Mouse (Mus musculus): ENCODE results near the gene Unc119.

The Unc119 gene

DNA sequence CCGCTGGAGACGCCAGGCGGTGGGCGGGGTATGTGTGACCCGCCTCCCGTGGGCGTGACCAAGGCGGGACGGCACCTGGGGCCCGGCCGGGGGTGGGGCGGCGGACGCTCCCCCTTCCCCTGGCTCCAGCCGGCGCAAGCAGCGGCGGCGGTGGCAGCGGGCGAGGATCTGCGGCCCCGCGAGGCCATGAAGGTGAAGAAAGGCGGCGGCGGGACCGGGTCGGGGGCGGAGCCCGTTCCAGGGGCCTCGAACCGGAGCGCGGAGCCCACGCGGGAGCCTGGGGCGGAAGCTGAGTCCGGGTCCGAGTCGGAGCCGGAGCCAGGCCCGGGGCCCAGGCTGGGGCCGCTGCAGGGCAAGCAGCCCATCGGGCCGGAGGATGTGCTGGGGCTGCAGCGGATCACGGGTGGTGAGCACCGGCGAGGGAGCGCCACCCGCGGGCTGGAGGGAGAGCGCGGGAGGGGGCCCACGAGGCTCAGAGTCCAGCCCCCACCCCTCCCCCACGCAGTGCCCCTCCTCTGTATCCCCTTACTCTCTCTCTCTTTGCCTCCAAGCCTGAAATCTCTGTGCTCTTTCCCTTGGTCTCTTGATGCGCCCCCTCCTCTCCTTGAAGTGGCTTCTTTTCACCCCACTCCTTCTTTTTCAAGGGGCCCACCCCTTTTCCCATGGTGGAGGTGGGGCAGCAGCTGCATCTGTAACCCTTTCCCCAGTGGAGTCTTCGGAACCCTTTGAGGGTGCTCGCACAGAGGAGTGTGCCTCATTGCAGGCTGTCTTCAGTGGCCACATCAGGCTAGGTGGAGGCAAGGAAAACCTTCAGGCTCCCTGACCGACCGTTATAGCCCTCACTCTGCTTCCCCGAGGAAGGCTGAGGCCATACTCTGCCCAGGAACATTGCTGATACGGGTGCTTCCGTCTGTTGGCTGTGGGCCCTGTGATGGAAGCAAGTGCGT, at the start of gene Unc119:
Unc119 (plus strand) TSS at position 102 of the 947 bp plus-strand sequence.
- DNase-seq (ENCODE audit: low read depth), result peak; percentile 87

DNA sequence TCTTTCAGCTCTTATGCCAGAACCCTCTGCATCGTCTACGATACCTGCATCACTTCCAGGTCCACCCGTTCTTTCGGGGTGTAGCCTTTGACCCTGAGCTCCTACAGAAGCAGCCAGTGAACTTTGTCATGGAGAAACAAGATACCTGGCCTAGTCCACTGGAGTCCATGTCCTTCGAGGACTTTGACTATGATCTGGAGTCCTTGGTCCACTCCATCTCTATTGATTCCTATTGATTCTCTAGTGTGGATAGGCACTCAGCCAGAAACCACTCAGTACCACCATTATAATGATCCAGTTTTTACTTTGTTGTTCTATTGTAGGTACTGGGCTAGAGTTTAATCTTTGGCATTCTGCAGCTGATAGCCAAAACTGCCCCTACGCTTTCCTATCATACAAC, 48.7 kb upstream of the Unc119 start:
- no peak for DNase-seq (ENCODE audit: low read depth)

GRCm38 (mm10) chr11:78300917-78301316, 42.4 kb upstream of the Unc119 start:
- DNase-seq (ENCODE audit: low read depth), result no peak

GRCm38 (mm10) chr11:78301357-78302084, 41.8 kb upstream of the Unc119 start, which contains the start of gene Spag5:
Gene Spag5, plus strand, starts transcription at chr11:78301529.
- peak; percentile 93 for DNase-seq (ENCODE audit: low read depth)

GRCm38 (mm10) chr11:78305272-78305671, 38.0 kb upstream of the Unc119 start:
- DNase-seq (ENCODE audit: low read depth), result no peak

- DNase-seq (ENCODE audit: low read depth), result no peak
Measured at GRCm38 (mm10) chr11:78310861-78311511, 32.3 kb upstream of the Unc119 start.

DNA sequence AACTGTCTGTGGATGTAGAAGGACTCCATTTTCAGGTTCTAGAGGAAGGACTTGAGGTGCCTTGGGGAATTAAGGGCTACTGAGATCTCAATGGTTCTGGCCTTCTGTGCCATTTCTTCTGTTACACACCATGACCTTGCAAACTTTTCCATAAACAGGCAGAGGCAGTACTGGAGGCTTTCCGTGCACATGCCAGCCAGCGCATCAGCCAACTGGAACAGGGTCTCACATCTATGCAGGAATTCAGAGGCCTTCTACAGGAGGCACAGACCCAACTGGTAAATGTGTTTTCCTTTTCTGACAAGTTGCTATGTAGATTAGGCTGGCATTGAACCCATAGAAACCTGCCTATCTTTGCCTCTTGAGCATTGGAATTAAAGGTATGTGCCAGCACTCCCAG, 29.6 kb upstream of the Unc119 start:
- no peak for DNase-seq (ENCODE audit: low read depth)

DNA sequence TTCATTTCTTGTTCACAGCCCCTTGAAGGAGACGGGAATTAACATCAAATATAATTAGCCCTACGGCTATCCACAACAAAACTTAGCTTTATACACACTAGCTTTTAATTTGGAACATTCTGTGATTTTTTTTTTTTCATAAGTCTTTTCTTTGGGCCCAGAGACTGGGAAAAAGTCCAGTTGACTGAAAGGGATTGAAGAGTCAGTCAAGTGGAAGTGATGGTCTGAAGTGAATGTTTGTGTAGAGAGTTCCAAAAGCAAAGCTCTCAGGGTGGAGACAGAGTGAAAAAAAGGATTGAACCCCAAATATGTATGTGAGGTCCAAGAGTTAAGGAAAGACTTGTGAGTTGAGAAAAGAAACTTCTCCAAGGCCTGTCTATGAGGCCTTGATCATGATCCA, 24.9 kb upstream of the Unc119 start:
- no peak for DNase-seq (ENCODE audit: low read depth)

DNA sequence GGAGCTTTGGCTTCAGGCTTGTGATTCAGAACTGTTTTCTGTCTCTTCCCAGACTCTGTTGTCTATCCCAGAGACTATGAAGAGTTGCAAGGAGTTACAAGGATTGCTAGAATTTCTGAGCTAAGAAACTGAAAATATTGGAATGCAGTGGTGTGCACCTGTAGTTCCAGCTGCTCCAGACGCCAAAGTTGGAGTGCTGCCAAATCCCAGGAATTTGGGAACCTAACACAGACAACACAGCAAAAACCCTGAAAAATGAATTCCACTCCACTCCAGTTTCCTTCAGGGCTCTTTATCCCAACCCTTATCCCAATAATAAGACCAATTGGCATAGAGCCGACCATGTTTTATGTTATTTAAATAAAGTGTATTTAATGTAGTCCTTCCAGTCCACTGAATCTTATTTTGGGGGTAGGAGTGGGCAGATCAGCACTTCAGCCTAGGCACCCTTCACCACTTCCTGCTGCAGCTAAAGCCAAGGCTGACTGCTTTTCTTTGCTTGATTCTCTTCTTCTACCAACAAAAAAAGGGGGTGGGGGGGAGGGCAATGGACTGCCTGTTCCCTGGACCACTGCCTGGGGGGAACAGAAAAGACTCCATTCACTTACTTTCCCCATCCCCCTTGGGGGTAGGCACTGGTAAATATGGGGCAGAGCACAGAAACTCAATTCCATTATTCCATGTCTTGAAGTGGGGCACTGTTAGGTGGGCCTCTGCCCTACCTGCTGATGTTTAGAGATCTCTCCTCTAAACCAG, 21.0 kb upstream of the Unc119 start:
- DNase-seq (ENCODE audit: low read depth), result no peak

DNA sequence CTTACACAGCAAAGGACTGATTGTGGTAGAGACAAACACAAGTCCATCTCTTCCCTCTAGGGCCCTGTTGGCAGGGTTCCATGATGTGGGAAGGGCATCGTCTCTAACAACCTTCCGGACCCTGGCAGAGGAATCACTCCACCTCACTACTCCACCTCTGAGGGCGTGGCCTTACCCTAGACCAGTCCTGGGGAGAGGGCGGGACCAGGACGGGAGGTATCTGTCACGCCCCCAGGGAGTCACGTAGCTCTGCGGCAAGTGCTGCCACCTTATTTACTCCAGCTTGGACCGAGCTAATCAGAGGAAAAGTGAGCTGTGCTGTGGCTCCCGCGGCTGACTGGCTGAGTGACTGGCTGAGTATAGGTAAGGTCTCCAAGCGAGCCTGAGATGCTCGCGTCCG, 20.4 kb upstream of the Unc119 start, which contains the start of gene Aldoc:
Aldoc (plus strand) TSS at position 109 of the 400 bp plus-strand sequence.
- peak; percentile 12 for DNase-seq (ENCODE audit: low read depth)

DNA sequence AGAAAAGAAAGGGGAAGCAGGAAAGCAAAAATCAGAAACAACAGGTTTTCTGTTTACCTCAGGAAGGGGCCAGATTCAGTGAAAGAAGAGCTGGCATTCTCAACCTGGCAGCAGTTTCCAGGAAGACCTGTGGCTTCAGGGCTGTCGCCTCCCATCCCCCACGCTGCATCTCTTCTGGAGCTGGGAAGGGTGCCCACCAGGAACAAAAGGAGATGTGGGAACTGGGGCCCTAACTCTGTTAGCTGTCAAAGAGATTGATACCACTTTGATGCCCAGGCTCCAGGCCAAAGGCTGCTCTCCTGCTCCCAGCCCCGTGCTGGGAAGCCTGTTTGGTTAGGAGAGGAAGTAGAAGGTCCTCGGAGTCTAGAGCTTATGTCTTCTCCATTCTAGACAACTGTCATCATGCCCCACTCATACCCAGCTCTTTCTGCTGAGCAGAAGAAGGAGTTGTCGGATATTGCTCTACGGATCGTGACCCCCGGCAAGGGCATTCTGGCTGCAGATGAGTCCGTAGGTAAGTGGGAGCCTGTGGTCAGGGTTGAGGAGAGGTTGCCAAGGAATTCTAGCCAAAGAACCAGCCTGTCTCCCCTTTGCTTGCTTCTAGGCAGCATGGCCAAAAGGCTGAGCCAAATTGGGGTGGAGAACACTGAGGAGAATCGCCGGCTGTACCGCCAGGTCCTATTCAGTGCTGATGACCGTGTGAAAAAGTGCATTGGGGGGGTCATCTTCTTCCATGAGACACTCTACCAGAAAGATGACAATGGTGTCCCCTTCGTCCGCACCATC, 19.1 kb upstream of the Unc119 start:
- DNase-seq (ENCODE audit: low read depth), result no peak

DNA sequence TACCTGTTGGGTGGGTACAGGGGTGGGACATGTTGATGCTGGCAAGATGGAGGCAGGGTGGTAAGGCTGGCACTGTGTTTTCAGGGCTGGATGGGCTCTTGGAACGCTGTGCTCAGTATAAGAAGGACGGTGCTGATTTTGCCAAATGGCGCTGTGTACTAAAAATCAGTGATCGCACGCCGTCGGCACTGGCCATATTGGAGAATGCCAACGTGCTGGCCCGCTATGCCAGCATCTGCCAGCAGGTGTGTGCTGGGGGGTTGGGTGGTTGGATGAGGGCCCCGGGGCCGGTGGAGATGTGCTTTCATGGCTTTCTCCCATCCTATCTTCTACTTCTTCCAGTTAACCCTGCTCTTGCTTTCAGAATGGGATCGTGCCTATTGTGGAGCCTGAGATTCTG, 18.3 kb upstream of the Unc119 start:
- no peak for DNase-seq (ENCODE audit: low read depth)

GRCm38 (mm10) chr11:78327215-78327614, 16.1 kb upstream of the Unc119 start:
- no peak for DNase-seq (ENCODE audit: low read depth)

DNA sequence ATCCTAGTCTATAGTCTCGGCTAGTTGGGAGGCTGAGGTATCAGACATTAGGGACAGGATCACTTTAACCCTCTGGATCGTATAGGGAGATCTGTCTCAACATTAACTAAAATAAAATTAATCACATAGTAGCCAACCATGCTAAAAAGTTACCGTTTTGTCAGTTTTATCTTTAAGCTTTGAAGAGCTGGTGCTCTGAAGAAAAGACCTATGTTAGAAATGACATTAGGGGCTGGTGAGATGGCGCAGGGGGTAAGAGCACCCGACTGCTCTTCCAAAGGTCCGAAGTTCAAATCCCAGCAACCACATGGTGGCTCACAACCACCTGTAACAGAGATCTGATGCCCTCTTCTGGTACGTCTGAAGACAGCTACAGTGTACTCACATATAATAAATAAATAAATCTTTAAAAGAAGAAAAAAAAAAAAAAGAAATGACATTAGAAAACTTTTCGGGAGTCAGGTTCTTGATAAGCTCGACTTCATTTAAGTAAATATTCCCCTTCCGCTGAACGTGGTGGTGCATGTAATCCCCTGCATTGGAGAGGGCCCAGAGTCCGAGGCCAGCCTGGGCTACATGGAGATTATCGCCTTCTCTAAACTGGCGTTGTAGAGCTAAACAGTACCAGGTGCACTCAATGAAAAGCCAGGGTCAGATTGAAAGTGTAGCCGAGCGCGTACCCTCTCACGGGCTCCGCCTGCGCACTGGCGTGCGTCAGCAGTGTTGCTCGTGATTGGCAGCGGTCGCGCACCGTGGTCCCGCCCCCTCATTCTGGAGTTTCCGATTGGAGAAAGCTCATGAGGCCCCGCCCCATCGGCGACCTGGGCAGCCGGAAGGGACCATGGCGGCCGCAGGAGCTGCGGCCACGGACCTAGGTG, 15.4 kb upstream of the Unc119 start, which contains the start of gene Pigs:
Pigs (plus strand) TSS at position 782 of the 878 bp plus-strand sequence.
- DNase-seq (ENCODE audit: low read depth), result peak; percentile 98

- DNase-seq (ENCODE audit: low read depth), result no peak
Measured at GRCm38 (mm10) chr11:78328512-78329056, 14.7 kb upstream of the Unc119 start.

- no peak for DNase-seq (ENCODE audit: low read depth)
Measured at GRCm38 (mm10) chr11:78332676-78333075, 10.6 kb upstream of the Unc119 start.

GRCm38 (mm10) chr11:78333992-78334391, 9.3 kb upstream of the Unc119 start:
- no peak for DNase-seq (ENCODE audit: low read depth)

DNA sequence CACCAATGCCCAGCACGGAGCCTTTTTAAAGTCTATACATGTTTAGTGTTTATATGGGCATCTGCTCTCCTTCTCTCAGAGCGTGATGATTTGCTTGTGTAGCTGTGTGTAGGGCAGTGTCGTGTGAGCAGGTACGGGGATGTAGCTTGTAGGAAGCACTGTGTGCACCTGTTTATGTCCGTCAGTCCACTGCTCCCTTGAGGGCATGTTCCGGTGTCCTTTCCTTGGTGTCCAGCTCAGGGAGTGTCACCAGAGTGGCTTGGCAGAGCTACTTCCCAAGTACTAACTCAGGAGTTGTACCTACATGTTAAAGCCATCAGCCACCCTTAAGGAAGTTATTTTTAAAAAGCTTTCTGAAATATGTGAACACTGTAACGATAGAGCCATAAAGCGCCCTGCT, 6.2 kb upstream of the Unc119 start:
- DNase-seq (ENCODE audit: low read depth), result no peak

- DNase-seq (ENCODE audit: low read depth), result no peak
Measured at GRCm38 (mm10) chr11:78341702-78342101, 1.6 kb upstream of the Unc119 start.
